Mouse (Mus musculus): Measurements from ENCODE around the gene Ccdc50. TPM values are rescaled to one million over a fixed set of nuclear protein-coding genes. Genes with fewer than 3 reads are reported as not detected.

Ccdc50 gene
- 67.7 and 71.2 TPM in 2 replicates for polyA plus RNA-seq (2011; ENCODE audit: insufficient read depth, insufficient read length, low read depth, missing spikeins)

- Histone ChIP-seq H3K36me3 (ENCODE audit: control insufficient read depth, insufficient read depth, low read length, poor library complexity, severe bottlenecking) (no peaks in the 10 kb centered on the region), H3K9me3 (replicated peaks; ENCODE audit: control insufficient read depth, insufficient read depth, low read length, poor library complexity, severe bottlenecking) (no peaks in the 10 kb centered on the region), H3K9ac (ENCODE audit: low read depth, poor library complexity, severe bottlenecking) (peak within 1 kb of the TSS; percentile 98), H3K4me1 (ENCODE audit: control insufficient read depth, insufficient read depth, low read length) (no peaks in the 10 kb centered on the region), H3K27ac (ENCODE audit: insufficient read depth, low read length) (no peak within 1 kb of the TSS), H3K4me3 (ENCODE audit: low read depth, low read length) (peak within 1 kb of the TSS; percentile 96), H3K27me3 (ENCODE audit: control insufficient read depth, insufficient read depth, low read length, poor library complexity, severe bottlenecking) (peaks cover 2% of the 10 kb centered on the region; the same call in 1 of the 2 replicates)
- no peak for TF ChIP-seq CTCF (IDR thresholded peaks at IDR 0.05; ENCODE audit: low read depth, low read length)
- no peak for TF ChIP-seq POLR2A (IDR thresholded peaks at IDR 0.05; ENCODE audit: insufficient read depth, low read length)
- no peak for TF ChIP-seq EP300 (IDR thresholded peaks at IDR 0.05; ENCODE audit: insufficient read depth, low read depth, low read length)
Observed at GRCm38 (mm10) chr16:27388761-27389451, at the start of gene Ccdc50. Gene Ccdc50 (plus strand): TSS chr16:27388869.

- TF ChIP-seq CTCF (IDR thresholded peaks at IDR 0.05; ENCODE audit: low read depth, low read length) (no peak), EP300 (IDR thresholded peaks at IDR 0.05; ENCODE audit: insufficient read depth, low read depth, low read length) (no peak), POLR2A (IDR thresholded peaks at IDR 0.05; ENCODE audit: insufficient read depth, low read length) (no peak)
- Histone ChIP-seq H3K27ac (ENCODE audit: insufficient read depth, low read length) (no peak overlapping the region), H3K4me1 (ENCODE audit: control insufficient read depth, insufficient read depth, low read length) (no peaks in the 10 kb centered on the region), H3K36me3 (ENCODE audit: control insufficient read depth, insufficient read depth, low read length, poor library complexity, severe bottlenecking) (no peaks in the 10 kb centered on the region), H3K9ac (ENCODE audit: low read depth, poor library complexity, severe bottlenecking) (no peak overlapping the region), H3K9me3 (replicated peaks; ENCODE audit: control insufficient read depth, insufficient read depth, low read length, poor library complexity, severe bottlenecking) (no peaks in the 10 kb centered on the region), H3K27me3 (ENCODE audit: control insufficient read depth, insufficient read depth, low read length, poor library complexity, severe bottlenecking) (no peaks in the 10 kb centered on the region), H3K4me3 (ENCODE audit: low read depth, low read length) (no peak overlapping the region)
Observed at GRCm38 (mm10) chr16:27347521-27347920, 41.1 kb upstream of the Ccdc50 start.

GRCm38 (mm10) chr16:27348359-27348758 is 40.3 kb upstream of the Ccdc50 start:
- no peak overlapping the region for H3K4me3 ChIP-seq (ENCODE audit: low read depth, low read length)
- H3K4me1 ChIP-seq (ENCODE audit: control insufficient read depth, insufficient read depth, low read length): no peaks in the 10 kb centered on the region
- no peak overlapping the region for H3K27ac ChIP-seq (ENCODE audit: insufficient read depth, low read length)
- H3K27me3 ChIP-seq (ENCODE audit: control insufficient read depth, insufficient read depth, low read length, poor library complexity, severe bottlenecking): no peaks in the 10 kb centered on the region
- no peak overlapping the region for H3K9ac ChIP-seq (ENCODE audit: low read depth, poor library complexity, severe bottlenecking)
- no peaks in the 10 kb centered on the region for H3K9me3 ChIP-seq (replicated peaks; ENCODE audit: control insufficient read depth, insufficient read depth, low read length, poor library complexity, severe bottlenecking)
- no peaks in the 10 kb centered on the region for H3K36me3 ChIP-seq (ENCODE audit: control insufficient read depth, insufficient read depth, low read length, poor library complexity, severe bottlenecking)
- TF ChIP-seq EP300 (IDR thresholded peaks at IDR 0.05; ENCODE audit: insufficient read depth, low read depth, low read length): no peak
- no peak for TF ChIP-seq POLR2A (IDR thresholded peaks at IDR 0.05; ENCODE audit: insufficient read depth, low read length)
- TF ChIP-seq CTCF (IDR thresholded peaks at IDR 0.05; ENCODE audit: low read depth, low read length): no peak

- Histone ChIP-seq H3K9me3 (replicated peaks; ENCODE audit: control insufficient read depth, insufficient read depth, low read length, poor library complexity, severe bottlenecking) (no peaks in the 10 kb centered on the region), H3K4me1 (ENCODE audit: control insufficient read depth, insufficient read depth, low read length) (no peaks in the 10 kb centered on the region), H3K36me3 (ENCODE audit: control insufficient read depth, insufficient read depth, low read length, poor library complexity, severe bottlenecking) (no peaks in the 10 kb centered on the region), H3K27me3 (ENCODE audit: control insufficient read depth, insufficient read depth, low read length, poor library complexity, severe bottlenecking) (no peaks in the 10 kb centered on the region), H3K4me3 (ENCODE audit: low read depth, low read length) (no peak overlapping the region), H3K27ac (ENCODE audit: insufficient read depth, low read length) (no peak overlapping the region), H3K9ac (ENCODE audit: low read depth, poor library complexity, severe bottlenecking) (no peak overlapping the region)
- TF ChIP-seq POLR2A (IDR thresholded peaks at IDR 0.05; ENCODE audit: insufficient read depth, low read length) (no peak), EP300 (IDR thresholded peaks at IDR 0.05; ENCODE audit: insufficient read depth, low read depth, low read length) (no peak), CTCF (IDR thresholded peaks at IDR 0.05; ENCODE audit: low read depth, low read length) (no peak)
Observed at GRCm38 (mm10) chr16:27349235-27349634, 39.4 kb upstream of the Ccdc50 start.

- TF ChIP-seq EP300 (IDR thresholded peaks at IDR 0.05; ENCODE audit: insufficient read depth, low read depth, low read length): no peak
- no peak for TF ChIP-seq CTCF (IDR thresholded peaks at IDR 0.05; ENCODE audit: low read depth, low read length)
- no peak for TF ChIP-seq POLR2A (IDR thresholded peaks at IDR 0.05; ENCODE audit: insufficient read depth, low read length)
- no peaks in the 10 kb centered on the region for H3K36me3 ChIP-seq (ENCODE audit: control insufficient read depth, insufficient read depth, low read length, poor library complexity, severe bottlenecking)
- H3K9ac ChIP-seq (ENCODE audit: low read depth, poor library complexity, severe bottlenecking): no peak overlapping the region
- H3K27me3 ChIP-seq (ENCODE audit: control insufficient read depth, insufficient read depth, low read length, poor library complexity, severe bottlenecking): no peaks in the 10 kb centered on the region
- no peaks in the 10 kb centered on the region for H3K4me1 ChIP-seq (ENCODE audit: control insufficient read depth, insufficient read depth, low read length)
- H3K4me3 ChIP-seq (ENCODE audit: low read depth, low read length): no peak overlapping the region
- H3K9me3 ChIP-seq (replicated peaks; ENCODE audit: control insufficient read depth, insufficient read depth, low read length, poor library complexity, severe bottlenecking): no peaks in the 10 kb centered on the region
- no peak overlapping the region for H3K27ac ChIP-seq (ENCODE audit: insufficient read depth, low read length)
Observed at GRCm38 (mm10) chr16:27349878-27350532, 38.7 kb upstream of the Ccdc50 start.

DNA sequence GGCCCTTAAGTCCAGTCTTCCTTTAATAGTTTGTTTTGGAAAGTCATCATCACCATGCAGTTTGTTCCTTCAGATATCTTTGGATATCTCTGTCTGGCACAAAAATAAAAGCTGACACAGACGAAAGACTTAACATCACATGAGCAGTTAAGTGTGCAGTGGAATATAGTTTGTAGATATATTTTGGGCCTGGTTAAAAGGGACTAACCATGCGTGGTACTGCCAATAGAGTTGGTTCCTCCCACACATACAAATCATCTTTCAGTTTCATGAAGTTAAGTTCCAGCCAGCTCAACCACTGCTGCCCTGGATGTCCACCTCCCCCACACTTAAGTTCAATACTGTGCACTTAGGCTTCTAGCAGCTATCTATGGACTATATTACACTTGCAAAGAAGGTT is 34.2 kb upstream of the Ccdc50 start:
- Histone ChIP-seq H3K4me1 (ENCODE audit: control insufficient read depth, insufficient read depth, low read length) (no peaks in the 10 kb centered on the region), H3K4me3 (ENCODE audit: low read depth, low read length) (no peak overlapping the region), H3K9ac (ENCODE audit: low read depth, poor library complexity, severe bottlenecking) (no peak overlapping the region), H3K27me3 (ENCODE audit: control insufficient read depth, insufficient read depth, low read length, poor library complexity, severe bottlenecking) (no peaks in the 10 kb centered on the region), H3K27ac (ENCODE audit: insufficient read depth, low read length) (no peak overlapping the region), H3K9me3 (replicated peaks; ENCODE audit: control insufficient read depth, insufficient read depth, low read length, poor library complexity, severe bottlenecking) (no peaks in the 10 kb centered on the region), H3K36me3 (ENCODE audit: control insufficient read depth, insufficient read depth, low read length, poor library complexity, severe bottlenecking) (no peaks in the 10 kb centered on the region)
- TF ChIP-seq POLR2A (IDR thresholded peaks at IDR 0.05; ENCODE audit: insufficient read depth, low read length): no peak
- TF ChIP-seq EP300 (IDR thresholded peaks at IDR 0.05; ENCODE audit: insufficient read depth, low read depth, low read length): no peak
- no peak for TF ChIP-seq CTCF (IDR thresholded peaks at IDR 0.05; ENCODE audit: low read depth, low read length)
